Mouse (Mus musculus) kidney, adult 8-10 months (tissue): ENCODE measurements around the gene Vgf.

ENCODE experiments used
- DNase-seq, 2 experiments: peaks; one replicate each; pipeline ENCODE4 v3.0.0; 2022

Vgf gene

GRCm38 (mm10) chr5:137073141-137073540 lies 46.9 kb downstream of the Vgf start:
- DNase-seq = no peak

DNA sequence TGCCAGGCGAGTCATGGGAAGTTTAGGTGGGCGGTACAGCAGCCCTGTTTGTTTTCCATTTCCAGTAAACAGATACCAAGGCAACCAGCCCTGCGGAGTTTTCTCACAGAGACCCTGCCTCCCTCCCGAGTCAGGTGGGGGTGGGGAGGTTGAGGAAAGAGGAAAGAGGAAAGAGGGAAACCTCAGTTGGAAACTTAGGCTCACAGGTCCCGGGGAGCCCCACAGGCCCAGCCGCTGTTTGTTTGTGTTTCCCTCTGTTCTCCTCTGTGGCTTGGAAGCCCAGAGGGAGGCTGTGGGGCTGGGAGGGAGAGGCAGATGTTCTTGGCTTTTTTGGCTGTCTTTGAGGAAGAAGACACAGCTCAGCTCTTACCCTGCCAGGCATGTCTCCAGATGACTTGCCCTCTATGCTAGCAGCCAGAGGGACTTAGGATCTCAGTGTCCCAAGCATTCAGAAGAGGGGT lies 48.0 kb downstream of the Vgf start:
- DNase-seq = no peak

- no peak for DNase-seq
These were observed 49.5 kb downstream of the Vgf start for GRCm38 (mm10) chr5:137075726-137076125.

GRCm38 (mm10) chr5:137076191-137076930 lies 50.2 kb downstream of the Vgf start:
- no peak for DNase-seq

DNA sequence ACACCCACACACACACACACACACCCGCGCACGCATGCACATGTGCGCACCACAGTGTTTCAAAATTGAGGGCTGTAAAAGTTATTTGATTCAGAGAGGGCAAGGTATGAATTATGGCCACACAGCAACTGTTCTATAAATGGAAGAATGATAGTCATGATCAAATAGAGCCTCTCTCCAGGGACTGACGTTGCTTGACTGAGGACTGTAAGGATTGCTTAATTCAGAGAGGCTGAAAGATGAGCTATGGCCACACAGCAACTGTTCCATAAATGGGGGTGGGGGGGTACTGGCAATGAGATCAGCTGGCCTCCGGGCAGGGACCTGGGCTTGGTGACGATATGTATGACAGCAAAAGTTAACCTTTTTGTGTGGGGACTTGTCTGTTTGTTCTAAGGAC lies 51.0 kb downstream of the Vgf start:
- no peak for DNase-seq

GRCm38 (mm10) chr5:137078041-137078440 lies 51.8 kb downstream of the Vgf start:
- DNase-seq = no peak

DNA sequence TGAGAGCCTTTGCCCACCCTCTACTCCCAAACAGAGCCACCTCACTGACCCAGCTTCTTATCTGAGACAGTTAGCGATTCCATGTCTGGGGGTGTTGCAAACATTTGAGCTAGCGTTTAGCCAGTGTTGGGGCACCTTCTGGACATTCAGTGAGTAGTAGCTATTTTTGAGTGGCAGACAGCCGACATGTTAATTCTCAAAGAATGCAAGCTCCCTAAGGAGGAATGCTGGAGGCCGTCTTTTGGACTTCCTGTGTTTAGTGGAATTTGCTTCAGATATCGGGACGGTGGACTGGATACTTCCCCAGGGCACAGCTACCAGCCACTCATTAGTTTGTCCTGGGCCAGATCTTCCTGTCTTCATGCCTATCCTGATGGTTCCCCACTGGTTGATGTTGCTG lies 52.4 kb downstream of the Vgf start:
- DNase-seq = no peak

DNA sequence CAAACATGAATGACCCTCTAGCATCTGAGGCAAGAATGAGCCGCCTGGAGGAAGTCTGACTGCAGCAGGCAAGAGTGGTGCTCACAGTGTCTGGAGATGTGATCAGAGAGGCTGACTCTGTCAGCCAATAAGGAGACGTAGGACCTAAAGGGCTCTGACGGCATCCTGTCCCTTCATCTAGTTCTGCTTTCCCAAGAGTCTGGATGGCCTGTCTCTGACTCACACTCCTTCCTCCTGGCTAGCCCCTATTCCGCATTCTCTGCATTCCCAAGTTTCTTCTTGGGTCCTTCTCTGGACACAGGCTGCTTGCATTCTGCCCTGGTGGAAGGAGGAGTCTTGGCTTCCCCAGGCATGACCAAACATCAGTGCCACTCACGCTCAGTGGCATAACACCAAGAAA lies 53.7 kb downstream of the Vgf start:
- peak; percentile 34 to 51 for DNase-seq
